Mouse (Mus musculus): Measurements from ENCODE around the gene Sdccag8. TPM values are rescaled to one million over a fixed set of nuclear protein-coding genes. Genes with fewer than 3 reads are reported as not detected.

Gene Sdccag8
- total RNA-seq, 2 experiments from 2014 or later, result 4.7 to 5.8 TPM

DNA sequence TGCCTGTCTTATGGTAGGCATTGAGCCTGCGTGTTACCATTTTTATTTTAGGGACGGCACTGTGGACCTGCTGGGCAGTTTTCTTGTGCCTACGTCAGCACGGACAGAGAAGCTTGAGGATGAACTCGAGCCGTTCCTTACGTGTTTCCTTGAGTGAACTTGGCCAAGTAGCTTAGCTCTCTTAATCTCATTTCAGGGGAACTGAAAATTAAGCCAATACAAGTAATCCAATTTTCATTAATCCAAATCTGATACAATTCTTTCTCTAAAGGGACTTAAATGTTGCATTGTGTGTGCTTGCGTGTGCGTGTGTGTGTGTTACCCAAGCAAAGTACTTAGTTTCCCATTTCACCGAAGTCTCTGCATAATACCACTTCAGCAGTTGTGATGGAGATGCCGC is 56.0 kb downstream of the Sdccag8 start:
- intact Hi-C loops (cut with DNase I), result no loop called here
- no peak for DNase-seq

DNA sequence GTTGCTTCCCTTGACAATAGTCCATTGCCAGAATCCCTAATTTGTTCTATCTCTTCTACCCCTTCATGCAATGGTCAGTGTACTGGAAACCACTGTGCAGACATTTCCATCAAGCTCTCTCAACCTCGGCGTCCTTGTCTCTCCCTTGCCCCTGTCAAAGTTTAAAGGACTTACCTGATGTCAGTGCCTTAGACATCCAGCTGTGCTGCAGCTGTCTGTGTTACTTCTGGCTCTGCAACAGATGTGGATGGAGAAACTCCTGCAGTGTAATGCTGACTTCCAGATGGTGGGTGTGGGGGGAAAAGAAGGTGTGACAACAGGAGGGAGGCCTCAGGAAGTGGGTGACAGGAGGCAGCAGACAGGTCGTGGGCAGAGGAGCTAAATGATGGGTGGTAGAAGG is 57.5 kb downstream of the Sdccag8 start:
- no peak for DNase-seq
- intact Hi-C loops (cut with DNase I), result loop anchor here (2.0 kb wide), 1 partner anchor 319 kb away; no protein-coding TSS in a partner anchor

DNA sequence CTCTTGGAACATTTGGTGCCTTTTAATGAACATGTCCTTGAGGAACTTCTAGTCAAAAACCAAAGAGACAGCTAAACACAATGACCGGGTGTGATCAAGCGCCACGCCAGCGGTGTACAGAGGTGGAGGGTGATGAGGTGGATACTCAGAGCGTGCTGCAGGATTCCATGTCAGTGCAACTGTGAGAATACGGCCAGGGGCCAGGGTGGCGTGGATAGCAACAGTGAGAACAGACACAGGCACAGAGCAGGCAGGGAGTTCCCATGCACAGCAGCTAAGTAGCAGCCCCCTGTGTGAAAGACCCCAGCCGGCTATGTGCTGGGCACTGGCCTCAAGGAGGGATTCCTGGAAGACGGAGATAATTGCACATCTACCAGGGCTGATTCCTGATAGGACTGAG is 59.0 kb downstream of the Sdccag8 start:
- intact Hi-C loops (cut with DNase I), result loop anchor here (2.0 kb wide), 1 partner anchor 317 kb away; no protein-coding TSS in a partner anchor
- no peak for DNase-seq

DNA sequence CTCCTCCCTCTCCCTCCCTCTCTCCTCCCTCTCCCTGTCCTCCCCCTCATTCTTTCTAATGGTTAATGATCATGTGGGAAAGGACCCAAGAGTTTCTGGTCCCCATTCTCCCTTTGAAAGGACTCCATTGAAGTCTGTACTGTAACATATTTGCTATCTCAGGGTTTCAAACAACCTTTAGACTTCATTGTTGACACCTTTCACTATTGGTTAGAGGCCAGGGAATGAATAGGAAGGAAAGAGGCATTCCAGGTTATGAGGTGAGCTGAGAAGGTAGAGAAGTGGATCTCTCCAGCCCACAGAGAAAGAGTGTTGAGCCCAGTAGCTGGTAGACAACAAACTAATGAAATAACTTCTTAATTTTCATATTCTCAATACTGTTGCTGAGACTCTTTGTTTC is 59.7 kb downstream of the Sdccag8 start:
- intact Hi-C loops (cut with DNase I), result no loop called here
- no peak for DNase-seq

GRCm38 (mm10) chr1:176877756-176878155 is 63.3 kb downstream of the Sdccag8 start:
- intact Hi-C loops (cut with DNase I), result loop anchor here (2.0 to 5.0 kb wide), 2 partner anchors 807 to 825 kb away; no protein-coding TSS in a partner anchor
- peak; percentile 15 to 18 for DNase-seq

GRCm38 (mm10) chr1:176879005-176879404 is 64.5 kb downstream of the Sdccag8 start:
- DNase-seq, result no peak
- intact Hi-C loops (cut with DNase I), result loop anchor here (1.0 to 5.0 kb wide), 3 partner anchors 309 to 823 kb away; no protein-coding TSS in a partner anchor

- intact Hi-C loops (cut with DNase I), result loop anchor here (1.0 to 10.0 kb wide), 4 partner anchors 309 to 823 kb away; no protein-coding TSS in a partner anchor
- no peak for DNase-seq
Observed at GRCm38 (mm10) chr1:176879614-176880013, 65.2 kb downstream of the Sdccag8 start.

DNA sequence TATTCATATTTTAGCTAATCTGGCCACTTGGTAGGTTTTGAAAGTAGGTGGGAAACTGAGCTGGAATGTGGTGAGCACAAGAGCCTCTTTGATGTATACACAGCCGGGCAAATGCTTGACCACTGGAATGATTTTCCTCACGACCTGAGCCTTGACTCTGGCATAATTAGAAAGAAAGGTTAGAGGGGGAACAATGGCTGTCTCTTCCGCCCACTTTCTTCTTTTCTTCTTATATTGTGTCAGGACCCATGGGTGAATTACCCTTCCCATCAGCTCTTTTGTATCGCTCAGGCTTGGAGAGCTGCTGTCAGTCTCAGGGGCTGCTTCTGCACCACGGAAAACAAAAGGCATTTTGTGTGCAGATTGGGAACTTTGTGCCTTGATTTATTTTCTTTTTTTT is 65.6 kb downstream of the Sdccag8 start:
- intact Hi-C loops (cut with DNase I), result loop anchor here (10.0 kb wide), 1 partner anchor 535 kb away; no protein-coding TSS in a partner anchor
- DNase-seq, result no peak

DNA sequence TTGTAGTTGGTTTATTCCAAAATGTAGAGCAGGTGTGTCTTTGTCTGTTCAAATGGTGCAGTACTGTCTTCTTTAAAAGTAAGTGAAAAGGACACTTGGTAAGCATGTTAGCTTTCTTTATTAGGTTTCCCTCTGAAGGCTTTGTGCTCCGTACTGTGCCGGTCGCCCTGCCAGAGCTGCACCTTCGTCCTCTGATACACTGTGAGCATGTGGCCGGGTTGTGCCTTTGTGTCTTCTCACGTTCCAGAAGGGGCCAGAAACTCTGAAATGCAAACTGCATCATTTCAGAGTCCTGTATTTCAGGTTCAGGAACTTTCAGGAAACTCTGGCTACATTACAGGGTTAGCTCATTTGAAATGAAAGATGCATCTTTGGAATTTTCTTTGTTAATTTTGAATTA is 66.5 kb downstream of the Sdccag8 start:
- intact Hi-C loops (cut with DNase I), result loop anchor here (10.0 kb wide), 1 partner anchor 534 kb away; no protein-coding TSS in a partner anchor
- no peak for DNase-seq

GRCm38 (mm10) chr1:176885207-176885933 is 70.9 kb downstream of the Sdccag8 start:
- intact Hi-C loops (cut with DNase I), result loop anchor here (10.0 kb wide), 1 partner anchor 529 kb away; no protein-coding TSS in a partner anchor
- no peak for DNase-seq

GRCm38 (mm10) chr1:176886002-176886401 is 71.5 kb downstream of the Sdccag8 start:
- DNase-seq, result no peak
- intact Hi-C loops (cut with DNase I), result loop anchor here (10.0 kb wide), 1 partner anchor 529 kb away; no protein-coding TSS in a partner anchor

DNA sequence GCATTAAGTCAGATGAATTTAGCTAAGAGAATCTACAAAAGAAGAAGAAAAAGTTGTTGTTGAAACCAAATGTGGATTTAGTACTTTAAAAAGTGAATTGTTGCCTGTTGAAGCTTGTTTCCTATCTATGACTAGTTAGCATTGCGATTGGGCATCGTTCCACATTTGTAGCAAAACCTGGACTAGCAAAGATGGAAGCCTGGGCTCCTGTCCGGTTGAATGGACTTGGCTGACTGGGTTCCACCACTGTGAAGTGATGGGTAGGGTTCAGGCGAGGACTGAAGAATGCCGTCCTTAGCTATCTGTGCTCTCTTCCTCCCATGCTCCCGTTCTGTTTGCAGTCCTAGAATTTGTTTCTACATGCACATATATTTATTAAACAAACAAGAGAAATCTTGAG is 89.3 kb downstream of the Sdccag8 start:
- intact Hi-C loops (cut with DNase I), result no loop called here
- no peak for DNase-seq

DNA sequence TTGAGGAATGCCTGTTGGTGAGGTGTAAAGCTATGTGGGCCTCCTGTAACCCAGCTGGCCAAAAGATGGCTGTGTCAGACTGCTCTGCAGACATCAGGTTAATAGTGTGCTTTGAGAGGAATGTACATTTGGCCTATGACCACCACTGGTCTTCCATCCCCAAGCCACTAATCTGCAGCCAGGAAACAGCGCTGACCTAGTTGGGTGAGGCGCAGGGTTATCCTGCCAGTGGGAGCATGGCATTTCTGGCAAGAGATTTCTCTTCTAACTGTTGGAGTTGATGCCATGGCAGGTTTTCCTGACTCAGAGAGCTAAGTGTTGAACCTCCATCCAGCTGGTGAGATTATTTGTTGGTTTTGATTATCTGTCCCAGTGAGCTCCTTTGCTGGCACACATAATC is 101.5 kb downstream of the Sdccag8 start:
- intact Hi-C loops (cut with DNase I), result no loop called here
- no peak for DNase-seq

DNA sequence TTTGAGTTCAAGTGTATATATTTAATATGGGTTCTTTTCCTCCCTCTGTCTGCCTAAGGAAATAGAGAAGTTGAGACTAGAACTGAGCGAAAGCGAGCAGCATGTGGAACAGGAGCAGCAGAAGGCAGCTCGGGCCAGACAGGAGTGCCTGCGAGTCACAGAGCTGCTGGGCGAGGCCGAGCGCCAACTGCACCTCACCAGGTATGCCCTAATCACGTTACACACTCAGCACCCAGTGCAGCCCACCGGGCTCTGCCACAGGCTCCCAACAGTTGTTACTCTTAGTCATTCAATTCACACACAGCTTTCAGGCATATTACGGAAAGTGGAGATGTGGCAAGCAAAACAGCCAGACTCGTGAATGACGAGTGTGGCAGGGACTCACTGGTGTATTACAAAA is 105.0 kb downstream of the Sdccag8 start:
- intact Hi-C loops (cut with DNase I), result no loop called here
- DNase-seq, result no peak

GRCm38 (mm10) chr1:176922842-176923241 is 108.4 kb downstream of the Sdccag8 start:
- no peak for DNase-seq
- intact Hi-C loops (cut with DNase I), result no loop called here

DNA sequence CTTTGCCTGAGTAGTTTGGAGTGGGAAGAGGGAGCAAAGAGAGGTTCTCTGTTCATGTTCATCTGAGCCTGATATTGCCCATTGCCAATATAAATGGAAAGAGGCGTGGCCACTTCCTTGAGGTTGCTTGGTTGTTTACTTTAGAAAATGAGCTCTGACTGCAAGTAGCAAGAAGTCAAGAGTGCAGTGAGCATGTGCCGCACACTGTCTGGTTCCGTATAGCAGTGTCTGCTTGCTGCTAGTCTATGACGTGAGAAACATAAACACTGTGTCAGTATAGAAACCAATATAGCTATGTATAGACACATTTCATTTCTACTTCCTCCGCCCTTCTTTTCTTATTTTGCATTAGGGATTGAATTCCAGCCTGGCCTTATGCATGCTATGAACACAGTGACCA is 111.5 kb downstream of the Sdccag8 start:
- intact Hi-C loops (cut with DNase I), result no loop called here
- DNase-seq, result no peak

DNA sequence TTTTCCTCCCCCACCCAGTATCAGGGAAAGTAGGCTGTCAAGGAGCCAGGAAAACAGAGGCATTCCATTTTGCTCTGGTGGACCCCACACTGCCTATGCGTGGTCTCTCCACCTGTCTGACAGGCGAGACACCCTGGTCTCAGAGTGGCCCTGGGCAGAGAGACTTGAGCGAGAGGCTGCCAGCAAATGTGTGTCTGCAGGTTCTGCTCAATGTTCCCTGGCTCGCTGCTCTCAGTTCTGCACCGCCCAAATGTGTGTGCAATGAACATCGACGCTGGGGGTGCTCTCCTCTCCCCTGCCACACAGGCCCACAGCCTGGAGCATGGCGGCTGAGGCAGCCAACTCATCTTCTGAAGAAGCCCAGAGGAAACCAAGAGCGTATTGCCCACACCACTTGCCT is 112.9 kb downstream of the Sdccag8 start:
- intact Hi-C loops (cut with DNase I), result no loop called here

DNA sequence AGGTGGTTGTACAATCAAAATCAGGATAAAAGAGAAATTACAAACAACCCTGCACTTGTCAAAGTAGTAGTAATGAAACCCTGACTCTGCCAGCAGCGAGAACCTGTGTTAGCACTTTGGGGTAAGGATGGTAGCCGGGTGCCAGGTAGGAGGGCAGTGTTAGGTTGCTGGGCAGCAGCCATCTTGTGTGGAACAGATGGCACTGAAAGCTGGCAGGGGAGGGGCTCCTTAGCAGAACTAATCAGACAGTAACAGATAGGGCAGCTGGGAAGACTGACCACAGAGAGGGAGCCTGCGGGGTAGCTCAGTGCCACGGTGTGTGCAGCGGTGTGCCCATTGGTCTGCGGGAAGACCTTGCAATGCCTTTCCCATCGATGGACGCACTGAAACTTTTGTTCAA is 115.2 kb downstream of the Sdccag8 start:
- no peak for DNase-seq
- intact Hi-C loops (cut with DNase I), result no loop called here

More for the DNA sequence above, 112.9 kb downstream of the Sdccag8 start:
- DNase-seq, result no peak

DNA sequence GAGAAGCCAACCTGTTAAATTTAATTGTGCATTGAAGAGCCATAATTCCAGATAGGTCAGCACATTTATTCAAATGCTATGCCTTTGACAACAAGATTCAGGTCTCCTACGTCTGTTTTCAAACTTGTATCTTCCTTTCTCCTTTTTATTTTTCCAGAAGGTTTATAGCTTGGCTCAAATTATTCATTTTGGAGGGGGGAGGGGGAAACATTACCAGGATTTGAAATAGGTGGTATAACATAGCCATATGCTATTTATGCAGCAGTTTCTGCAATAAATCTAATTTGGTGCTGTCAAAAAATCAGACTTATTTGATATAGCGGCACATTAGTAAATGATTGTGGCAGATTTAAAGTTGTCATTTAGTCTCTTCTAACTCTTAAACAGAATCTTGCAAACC is 116.1 kb downstream of the Sdccag8 start:
- no peak for DNase-seq
- intact Hi-C loops (cut with DNase I), result no loop called here

GRCm38 (mm10) chr1:176930981-176931500 is 116.6 kb downstream of the Sdccag8 start:
- intact Hi-C loops (cut with DNase I), result no loop called here
- DNase-seq, result no peak

DNA sequence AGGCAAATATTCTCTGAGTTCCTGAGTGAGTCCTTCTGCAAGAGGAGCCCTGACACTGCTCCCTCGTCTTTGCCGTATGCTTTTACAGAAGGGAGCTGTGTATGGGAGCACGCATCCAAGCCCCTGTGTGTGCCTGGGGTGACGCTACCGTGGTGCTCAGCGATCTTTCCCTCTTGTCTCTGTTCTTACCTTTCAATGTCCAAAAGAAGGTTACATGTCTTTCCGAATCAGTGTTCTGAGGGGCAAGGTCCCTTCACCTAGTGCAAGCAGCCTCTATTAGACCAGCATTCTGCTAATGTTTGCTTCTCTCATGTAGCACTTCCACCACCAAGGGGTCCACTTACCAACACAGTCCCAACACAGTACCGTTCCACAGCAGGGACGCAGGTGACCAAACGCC is 117.1 kb downstream of the Sdccag8 start:
- no peak for DNase-seq
- intact Hi-C loops (cut with DNase I), result no loop called here

Data from heart, postnatal 36 days (tissue).